In genomic region chr9:123758156-123758555, GRCm38 (mm10) we compare ENCODE assay signal across 18 mouse cellular contexts. TPM values are rescaled to one million over a fixed set of nuclear protein-coding genes. Genes with fewer than 3 reads are reported as not detected.
DNase-seq lines count a peak whose midpoint lies in the region.
"Had no signal": no experiment of that assay in that cellular context is flagged by ENCODE, and none has a peak within 500 bp of the region (broad histone marks: within the 10 kb centered on the region; RNA-seq: fewer than 3 reads in every experiment).

No protein-coding gene starts in this region.

- DNase-seq in heart, adult 11 months = peak; percentile 68
- DNase-seq in heart, postnatal 4 days = no peak
- peak; percentile 13 for DNase-seq in thymus, postnatal 14 days
- DNase-seq in thymus, postnatal 25 days = no peak
- DNase-seq in NIH3T3 (ENCODE audit: low read depth) = peak; percentile 55
- no peak for DNase-seq in T-cell, adult 2 months (ENCODE audit: low spot score)
- DNase-seq: adrenal gland, postnatal 10 days; adrenal gland, postnatal 36 days; cerebellum, adult 18-20 months; cerebellum, adult 9-10 months; cerebellum, postnatal 14 days; forebrain, postnatal 0 days; gastrocnemius, postnatal 14 days; heart, postnatal 10 days; heart, postnatal 36 days; kidney, adult 11 months had no signal

RNA-seq across cellular contexts. Expression of gene Lztfl1, which starts 40.7 kb away (rescaled TPM):
- 10 to 100 TPM; 32.7 to 33.4 TPM for total RNA-seq in heart, postnatal 4 days (2021)

RNA-seq across cellular contexts. Expression of gene Cxcr6, which starts 48.1 kb away (rescaled TPM):
- not detected for total RNA-seq in heart, postnatal 4 days (2021)
- total RNA-seq: forebrain, postnatal 0 days; gastrocnemius, postnatal 4 days; heart, postnatal 10 days; heart, postnatal 36 days; MEL had no signal

Comparison
In these comparisons a context has a peak if more than half of its experiments do, and no peak if none do; other contexts are left out.
1. DNase-seq: peak in heart, adult 11 months (single experiment), thymus, postnatal 14 days (single experiment) and NIH3T3 (single experiment); none in heart, postnatal 4 days (single experiment), thymus, postnatal 25 days (single experiment) and T-cell, adult 2 months (single experiment).